Mouse (Mus musculus) testis, adult 2 months (tissue): ENCODE results near the gene Dbt.

ENCODE experiments used
- CTCF ChIP-seq: fragments of 200-500 bp; IDR thresholded peaks from 2 replicates; pipeline ENCODE4 v1.5.1; 2012; ENCODE audit warnings: low read depth, mild to moderate bottlenecking, inconsistent platforms, low read length, moderate library complexity; ENCODE audit not compliant: control insufficient read depth, insufficient read depth, insufficient replicate concordance
- POLR2A ChIP-seq: fragments of 200-500 bp; IDR thresholded peaks from 2 replicates; pipeline ENCODE4 v1.6.1; 2012; ENCODE audit warnings: low read depth, mild to moderate bottlenecking, inconsistent platforms, low read length, moderate library complexity; ENCODE audit not compliant: control insufficient read depth

DNA sequence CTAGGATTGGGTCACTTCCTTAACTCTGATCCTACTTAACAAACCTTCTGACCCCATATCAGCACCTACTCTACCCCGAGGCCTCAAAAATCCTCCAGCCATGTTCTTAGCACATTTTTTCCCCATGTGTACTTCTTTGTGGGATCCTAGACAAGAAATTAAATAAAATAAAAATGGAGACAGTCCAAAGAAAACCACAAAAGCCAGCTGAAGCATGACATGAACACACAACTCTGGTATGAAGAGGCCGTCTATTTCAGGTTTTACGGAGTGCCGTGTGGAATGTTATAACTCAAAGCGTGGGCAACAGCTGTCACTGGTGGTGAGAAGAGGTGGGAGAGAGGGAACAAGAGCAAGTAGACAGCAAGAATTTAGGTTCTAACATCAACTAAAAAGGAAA, 38.5 kb downstream of the Dbt start:
- TF ChIP-seq POLR2A (no peak), CTCF (no peak)
